Mouse (Mus musculus): ENCODE results near the gene Cp. TPM values are rescaled to one million over a fixed set of nuclear protein-coding genes. Genes with fewer than 3 reads are reported as not detected.
"Not testable (repeated sequence)": the region's sequence is repeated elsewhere in the genome, so short reads cannot be mapped to it uniquely, and the experiment has no call there.

Cp gene
- polyA plus RNA-seq, 1 experiment from 2014 or later = 7.2 TPM

GRCm38 (mm10) chr3:20010905-20011304, 54.1 kb downstream of the Cp start:
- peaks cover 25% of the 10 kb centered on the region for H3K36me3 ChIP-seq
- not testable (repeated sequence) for DNase-seq (ENCODE audit: low spot score); H3K4me3 ChIP-seq; H3K27ac ChIP-seq (replicated peaks); H3K27me3 ChIP-seq (ENCODE audit: low read depth, poor library complexity, severe bottlenecking); H3K4me1 ChIP-seq; H3K9me3 ChIP-seq (replicated peaks)
- 83% methylated on average over 7 of the region's 7 CpGs for WGBS

- Histone ChIP-seq H3K9me3 (replicated peaks) (no peaks in the 10 kb centered on the region), H3K27me3 (ENCODE audit: low read depth, poor library complexity, severe bottlenecking) (no peaks in the 10 kb centered on the region), H3K4me1 (no peaks in the 10 kb centered on the region), H3K27ac (replicated peaks) (no peak overlapping the region), H3K36me3 (peaks cover 41% of the 10 kb centered on the region), H3K4me3 (no peak overlapping the region)
- DNase-seq (ENCODE audit: low spot score) = no peak
- 92% methylated on average over 2 of the region's 2 CpGs for WGBS
Measured at GRCm38 (mm10) chr3:20014454-20014853, 57.6 kb downstream of the Cp start.

DNA sequence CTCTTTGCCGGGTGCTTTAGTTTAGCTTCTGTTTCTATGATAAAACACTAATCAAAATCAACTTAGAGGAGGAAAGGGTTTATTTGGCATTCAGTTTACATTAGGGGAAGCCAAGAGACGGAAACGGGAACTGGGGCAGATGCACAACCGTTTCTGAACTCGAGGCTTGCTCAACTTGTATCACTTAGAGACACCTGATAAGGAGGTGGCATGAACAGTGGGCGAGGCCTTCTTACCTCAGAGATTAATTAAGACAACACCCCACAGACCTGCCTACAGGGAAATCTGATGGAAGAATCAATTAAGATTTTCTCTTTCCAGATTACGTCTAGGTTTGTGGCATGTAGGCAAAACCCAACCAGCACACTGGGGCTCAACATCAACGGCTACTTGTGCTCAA, 61.2 kb downstream of the Cp start:
- no peak for DNase-seq (ENCODE audit: low spot score)
- Histone ChIP-seq H3K4me3 (no peak overlapping the region), H3K4me1 (no peaks in the 10 kb centered on the region), H3K36me3 (peaks cover 50% of the 10 kb centered on the region), H3K27ac (replicated peaks) (no peak overlapping the region), H3K9me3 (replicated peaks) (no peaks in the 10 kb centered on the region), H3K27me3 (ENCODE audit: low read depth, poor library complexity, severe bottlenecking) (no peaks in the 10 kb centered on the region)
- 91% methylated on average over 8 of the region's 8 CpGs for WGBS

DNA sequence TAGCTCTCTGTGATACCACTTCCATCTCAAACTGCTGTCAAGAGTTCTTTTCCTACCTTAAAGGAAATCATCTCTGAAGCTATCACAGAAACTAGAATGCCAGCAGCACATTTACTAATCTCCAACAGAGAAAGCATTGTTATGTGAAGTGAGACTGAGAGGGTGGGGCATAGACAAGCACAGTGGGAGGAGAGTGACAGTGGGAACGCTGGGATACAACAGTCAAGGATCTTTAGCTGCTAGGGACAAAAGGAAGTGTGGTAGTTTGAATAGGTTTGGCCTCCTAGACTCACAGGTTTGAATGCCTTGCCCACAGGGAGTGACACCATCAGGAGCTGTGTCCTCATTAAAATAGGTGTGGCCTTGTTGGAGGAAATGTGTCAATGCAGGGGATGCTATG, 67.0 kb downstream of the Cp start:
- Histone ChIP-seq H3K4me3 (no peak overlapping the region), H3K27ac (replicated peaks) (no peak overlapping the region), H3K9me3 (replicated peaks) (no peaks in the 10 kb centered on the region), H3K4me1 (no peaks in the 10 kb centered on the region), H3K27me3 (ENCODE audit: low read depth, poor library complexity, severe bottlenecking) (no peaks in the 10 kb centered on the region), H3K36me3 (peaks cover 55% of the 10 kb centered on the region)
- DNase-seq (ENCODE audit: low spot score) = no peak
- 44% methylated on average over 1 of the region's 1 CpGs for WGBS

DNA sequence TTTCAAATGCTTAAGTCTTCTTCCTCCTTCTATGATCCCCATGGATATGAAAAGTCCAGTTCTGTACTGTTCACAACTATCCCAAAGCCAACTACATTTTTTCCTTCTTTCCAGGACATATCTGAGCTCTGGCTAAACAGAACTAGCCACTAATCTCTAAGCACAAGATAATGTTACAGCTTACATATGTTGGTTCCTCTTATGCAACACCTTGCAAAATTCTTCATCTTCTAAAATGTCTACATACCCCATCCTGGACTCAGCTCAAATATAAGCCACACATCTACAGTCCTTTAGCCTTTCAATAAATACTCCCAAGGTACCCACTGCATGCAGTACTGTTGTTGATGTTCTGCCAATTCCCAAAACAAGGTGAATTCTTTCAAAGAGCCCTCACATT, 69.6 kb downstream of the Cp start:
- no peaks in the 10 kb centered on the region for H3K27me3 ChIP-seq (ENCODE audit: low read depth, poor library complexity, severe bottlenecking)
- no peak overlapping the region for H3K4me3 ChIP-seq
- H3K36me3 ChIP-seq = peaks cover 48% of the 10 kb centered on the region
- no peaks in the 10 kb centered on the region for H3K4me1 ChIP-seq
- DNase-seq (ENCODE audit: low spot score) = no peak
- H3K9me3 ChIP-seq (replicated peaks) = no peaks in the 10 kb centered on the region
- H3K27ac ChIP-seq (replicated peaks) = no peak overlapping the region

DNA sequence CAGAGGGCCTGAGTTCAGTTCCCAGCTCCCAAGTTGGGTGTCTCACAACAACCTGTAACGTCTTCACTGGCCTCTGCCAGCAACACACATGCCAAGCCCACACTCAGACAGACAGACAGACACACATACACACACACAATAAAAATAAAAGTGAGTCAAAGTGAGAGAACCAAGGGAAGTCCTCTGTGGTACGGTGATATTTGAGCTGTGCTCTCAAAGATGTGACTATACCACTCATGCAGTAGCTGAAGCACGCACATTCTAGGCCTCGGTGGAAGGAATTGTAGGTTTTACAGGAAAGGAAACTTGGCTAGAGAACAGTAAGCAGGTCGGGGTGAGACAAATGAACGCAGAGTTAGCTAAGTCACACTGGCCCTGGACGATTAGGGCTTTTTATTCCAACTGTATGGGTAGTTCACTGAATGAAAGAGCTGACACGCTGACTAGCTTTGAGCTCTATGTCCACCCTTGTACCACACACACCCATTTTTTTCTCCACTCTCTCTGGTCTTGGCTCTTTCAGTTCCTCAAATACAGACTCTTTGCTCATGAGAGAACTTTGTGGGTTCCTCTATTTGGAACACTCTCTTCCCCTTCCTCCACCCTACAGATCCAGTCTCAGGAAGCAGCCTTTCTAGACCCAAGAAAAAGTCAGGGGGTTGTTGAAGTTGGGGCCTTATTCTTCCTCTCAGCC, 70.3 kb downstream of the Cp start:
- DNase-seq (ENCODE audit: low spot score) = no peak
- Histone ChIP-seq H3K27ac (replicated peaks) (no peak overlapping the region), H3K27me3 (ENCODE audit: low read depth, poor library complexity, severe bottlenecking) (no peaks in the 10 kb centered on the region), H3K9me3 (replicated peaks) (no peaks in the 10 kb centered on the region), H3K4me3 (no peak overlapping the region), H3K4me1 (no peaks in the 10 kb centered on the region), H3K36me3 (peaks cover 47% of the 10 kb centered on the region)
- WGBS = 95% methylated on average over 8 of the region's 8 CpGs

DNA sequence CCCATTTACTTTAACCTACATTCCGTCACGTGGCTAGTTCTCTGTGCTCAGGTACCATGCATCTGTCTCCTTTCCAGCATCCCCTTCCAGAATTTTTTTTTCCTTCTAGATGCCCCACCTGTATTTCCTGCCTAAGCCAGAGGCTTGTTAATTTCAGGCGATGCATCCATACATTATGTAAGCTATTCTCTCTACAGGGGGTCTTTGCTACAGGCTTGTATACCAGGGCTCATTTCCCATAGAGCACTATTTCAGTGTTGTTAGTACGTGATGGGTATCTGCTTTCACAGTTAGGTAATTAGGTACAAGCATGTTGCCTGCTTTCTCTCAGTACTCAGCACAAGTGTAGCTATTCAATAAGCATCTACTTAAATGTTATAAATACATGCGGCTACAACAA, 70.9 kb downstream of the Cp start:
- H3K27me3 ChIP-seq (ENCODE audit: low read depth, poor library complexity, severe bottlenecking) = no peaks in the 10 kb centered on the region
- no peak for DNase-seq (ENCODE audit: low spot score)
- no peaks in the 10 kb centered on the region for H3K4me1 ChIP-seq
- H3K36me3 ChIP-seq = peaks cover 41% of the 10 kb centered on the region
- H3K27ac ChIP-seq (replicated peaks) = no peak overlapping the region
- WGBS = 90% methylated on average over 5 of the region's 5 CpGs
- no peak overlapping the region for H3K4me3 ChIP-seq
- H3K9me3 ChIP-seq (replicated peaks) = no peaks in the 10 kb centered on the region

GRCm38 (mm10) chr3:20028640-20029039, 71.8 kb downstream of the Cp start:
- Histone ChIP-seq H3K4me1 (peaks cover 3% of the 10 kb centered on the region), H3K27me3 (ENCODE audit: low read depth, poor library complexity, severe bottlenecking) (no peaks in the 10 kb centered on the region), H3K4me3 (no peak overlapping the region), H3K27ac (replicated peaks) (no peak overlapping the region), H3K36me3 (peaks cover 33% of the 10 kb centered on the region), H3K9me3 (replicated peaks) (no peaks in the 10 kb centered on the region)
- 92% methylated on average over 3 of the region's 3 CpGs for WGBS
- no peak for DNase-seq (ENCODE audit: low spot score)

GRCm38 (mm10) chr3:20030807-20031206, 74.0 kb downstream of the Cp start:
- Histone ChIP-seq H3K4me1 (peaks cover 15% of the 10 kb centered on the region), H3K27me3 (ENCODE audit: low read depth, poor library complexity, severe bottlenecking) (no peaks in the 10 kb centered on the region), H3K36me3 (peaks cover 13% of the 10 kb centered on the region), H3K4me3 (no peak overlapping the region), H3K27ac (replicated peaks) (no peak overlapping the region), H3K9me3 (replicated peaks) (no peaks in the 10 kb centered on the region)
- DNase-seq (ENCODE audit: low spot score) = no peak
- WGBS = 92% methylated on average over 6 of the region's 6 CpGs

GRCm38 (mm10) chr3:20033761-20034718, 77.2 kb downstream of the Cp start:
- WGBS = 33% methylated on average over 10 of the region's 10 CpGs
- peak overlapping the region; percentile 80 for H3K4me3 ChIP-seq
- H3K9me3 ChIP-seq (replicated peaks) = no peaks in the 10 kb centered on the region
- H3K27ac ChIP-seq (replicated peaks) = peak overlapping the region; percentile 86; the same call in 1 of the 2 replicates
- DNase-seq (ENCODE audit: low spot score) = no peak
- no peaks in the 10 kb centered on the region for H3K36me3 ChIP-seq
- H3K27me3 ChIP-seq (ENCODE audit: low read depth, poor library complexity, severe bottlenecking) = no peaks in the 10 kb centered on the region
- H3K4me1 ChIP-seq = peaks cover 15% of the 10 kb centered on the region

DNA sequence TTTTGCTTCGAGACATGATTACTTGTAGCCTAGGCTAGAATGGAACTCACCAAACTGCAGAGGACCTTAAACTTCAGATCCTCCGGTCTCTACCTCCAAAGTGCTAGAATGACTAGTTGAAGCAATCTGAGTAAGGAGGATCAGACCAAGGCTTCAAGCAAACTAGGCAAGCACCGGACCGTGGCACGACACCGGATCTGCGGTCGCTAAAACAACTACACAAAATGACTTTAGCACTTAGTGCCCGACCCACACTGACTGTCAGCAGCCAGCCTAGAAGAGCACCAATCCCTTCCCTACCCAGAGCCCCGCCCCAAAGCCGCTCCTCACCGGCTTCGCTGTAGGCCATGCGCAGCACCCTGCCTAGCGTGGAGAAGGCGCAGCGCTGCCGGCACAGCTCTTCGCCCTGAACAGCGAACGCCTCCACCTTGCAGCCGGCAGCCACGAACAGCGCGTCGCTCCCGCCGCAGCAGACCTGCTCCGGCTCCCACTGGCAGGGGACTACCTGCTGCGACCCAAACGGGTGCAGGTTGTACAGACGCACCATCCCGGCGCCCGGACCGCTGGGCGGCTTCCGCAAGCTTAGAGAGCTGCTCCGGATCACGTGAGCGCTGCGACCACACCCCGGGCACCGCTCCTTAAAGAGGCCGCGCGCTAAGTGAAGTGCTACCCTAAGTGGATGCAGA, 78.0 kb downstream of the Cp start, which contains the start of gene Hps3:
TSS of gene Hps3 (minus strand) at position 597 of the 686 bp plus-strand sequence.
- WGBS = under 1% methylated on average over 47 of the region's 47 CpGs
- Histone ChIP-seq H3K27ac (replicated peaks) (peak within 1 kb of the TSS; percentile 86), H3K4me3 (peak within 1 kb of the TSS; percentile 80), H3K27me3 (ENCODE audit: low read depth, poor library complexity, severe bottlenecking) (no peaks in the 10 kb centered on the region), H3K36me3 (no peaks in the 10 kb centered on the region), H3K9me3 (replicated peaks) (no peaks in the 10 kb centered on the region), H3K4me1 (peaks cover 15% of the 10 kb centered on the region)
- DNase-seq (ENCODE audit: low spot score) = peak; percentile 89

GRCm38 (mm10) chr3:20036069-20036468, 79.2 kb downstream of the Cp start:
- H3K9me3 ChIP-seq (replicated peaks) = no peaks in the 10 kb centered on the region
- no peak for DNase-seq (ENCODE audit: low spot score)
- no peaks in the 10 kb centered on the region for H3K36me3 ChIP-seq
- peaks cover 15% of the 10 kb centered on the region for H3K4me1 ChIP-seq
- H3K27me3 ChIP-seq (ENCODE audit: low read depth, poor library complexity, severe bottlenecking) = no peaks in the 10 kb centered on the region
- WGBS = 85% methylated on average over 4 of the region's 4 CpGs
- no peak overlapping the region for H3K4me3 ChIP-seq
- H3K27ac ChIP-seq (replicated peaks) = no peak overlapping the region

Measured in midbrain, embryonic 10.5 days (tissue).